Mouse (Mus musculus) ES-Bruce4 (cell line): ENCODE results near the gene Gm28043.

Experiments
- CTCF ChIP-seq: IDR thresholded peaks from one replicate; pipeline ENCODE4 v1.8.1; 2011; ENCODE audit warnings: low read depth, low read length
- EP300 ChIP-seq: IDR thresholded peaks from 2 replicates; pipeline ENCODE4 v1.6.1; 2011; ENCODE audit warnings: low read depth, low read length; ENCODE audit not compliant: insufficient read depth
- POLR2A ChIP-seq: IDR thresholded peaks from one replicate; pipeline ENCODE4 v1.8.1; 2011; ENCODE audit warnings: low read length; ENCODE audit not compliant: insufficient read depth

DNA sequence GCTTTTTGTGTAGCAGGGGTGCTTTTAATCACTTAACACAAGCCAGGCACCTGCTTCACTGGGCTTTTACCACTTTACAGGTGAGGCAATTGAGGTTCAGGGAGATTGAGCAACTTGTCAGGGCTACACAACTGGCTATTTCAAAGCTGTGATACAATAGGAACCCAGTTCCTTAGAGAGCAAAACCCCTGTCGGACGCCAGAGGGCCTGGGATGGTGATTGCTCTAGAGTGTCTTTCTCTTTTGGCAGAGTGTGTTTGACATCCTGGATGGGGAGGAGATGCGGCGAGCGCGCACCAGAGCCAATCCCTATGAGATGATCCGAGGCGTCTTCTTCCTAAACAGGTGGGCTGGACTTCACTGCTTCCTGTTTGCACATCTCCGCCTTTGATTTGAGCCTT, 67.0 kb downstream of the Gm28043 start:
- TF ChIP-seq CTCF (no peak), POLR2A (no peak), EP300 (no peak)
